Mouse (Mus musculus) embryonic facial prominence, embryonic 10.5 days (tissue): Measurements from ENCODE around the gene Tenm2. TPM values are rescaled to one million over a fixed set of nuclear protein-coding genes. Genes with fewer than 3 reads are reported as not detected.
A peak's percentile ranks its signal among the peaks of the same experiment; 100 is the strongest.

Source experiments
- DNase-seq: peaks from one replicate; pipeline ENCODE4 v3.0.0-alpha.2; 2017; ENCODE audit warnings: low spot score
- H3K27ac ChIP-seq: fragments of 300-500 bp; sonication (generic); replicated peaks from 2 replicates; pipeline ENCODE4 v1.5.1; 2016; ENCODE audit warnings: mild to moderate bottlenecking
- H3K27me3 ChIP-seq: fragments of 300-500 bp; sonication (generic); replicated peaks from 2 replicates; pipeline ENCODE4 v1.6.1; 2016; ENCODE audit warnings: low read depth, mild to moderate bottlenecking; ENCODE audit not compliant: poor library complexity, severe bottlenecking
- H3K36me3 ChIP-seq: fragments of 300-500 bp; sonication (generic); replicated peaks from 2 replicates; pipeline ENCODE4 v1.6.1; 2016; ENCODE audit warnings: mild to moderate bottlenecking, moderate library complexity
- H3K4me1 ChIP-seq: fragments of 300-500 bp; sonication (generic); 2 replicates; pipeline ENCODE4 v1.6.1; 2016
- H3K4me3 ChIP-seq: fragments of 300-500 bp; sonication (generic); 2 replicates; pipeline ENCODE4 v1.5.1; 2016; ENCODE audit warnings: mild to moderate bottlenecking, moderate library complexity
- H3K9me3 ChIP-seq: fragments of 300-500 bp; sonication (generic); 2 replicates; pipeline ENCODE4 v1.6.1; 2016; ENCODE audit warnings: mild to moderate bottlenecking
- WGBS: fragments of 180-500 bp; shearing (Covaris S2); methylation state at CpG from one replicate; pipeline ENCODE4 v1.1.7; 2016; 5-methylcytosine and 5-hydroxymethylcytosine counted together
- polyA plus RNA-seq: library from polyadenylated mRNA; unstranded; fragments of >200 nt; fragmentation: Nextera tagmentation; extraction: Ambion mirVana; gene quantifications from 2 replicates; pipeline ENCODE4 v1.2.1, GENCODE M21; 2016

The Tenm2 gene
- polyA plus RNA-seq, 1 experiment from 2014 or later: 1.8 TPM

DNA sequence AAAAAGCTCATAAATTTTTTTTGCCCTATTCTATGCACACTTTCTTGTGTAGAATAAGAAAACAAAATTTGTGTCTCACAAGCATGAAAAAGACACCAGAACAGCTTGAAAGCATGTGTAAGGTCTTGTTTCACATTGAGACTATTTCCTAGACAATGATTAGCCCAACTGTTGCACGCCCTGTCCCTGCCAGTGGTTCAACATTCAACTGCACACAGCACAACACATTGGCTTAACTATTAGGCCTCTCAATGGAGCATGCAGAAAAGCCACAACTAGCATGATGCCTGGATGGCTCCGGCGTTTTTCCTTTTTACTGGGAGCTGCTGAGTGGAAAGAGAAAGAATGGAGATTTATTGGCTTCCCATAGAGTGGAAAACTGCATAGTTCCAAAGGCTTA, 170.3 kb downstream of the Tenm2 start:
- no peak for DNase-seq
- no peak overlapping the region for H3K4me3 ChIP-seq
- no peaks in the 10 kb centered on the region for H3K27me3 ChIP-seq
- no peaks in the 10 kb centered on the region for H3K4me1 ChIP-seq
- no peaks in the 10 kb centered on the region for H3K9me3 ChIP-seq
- no peak overlapping the region for H3K27ac ChIP-seq
- H3K36me3 ChIP-seq: no peaks in the 10 kb centered on the region
- 83% methylated on average over 3 of the region's 3 CpGs for WGBS

DNA sequence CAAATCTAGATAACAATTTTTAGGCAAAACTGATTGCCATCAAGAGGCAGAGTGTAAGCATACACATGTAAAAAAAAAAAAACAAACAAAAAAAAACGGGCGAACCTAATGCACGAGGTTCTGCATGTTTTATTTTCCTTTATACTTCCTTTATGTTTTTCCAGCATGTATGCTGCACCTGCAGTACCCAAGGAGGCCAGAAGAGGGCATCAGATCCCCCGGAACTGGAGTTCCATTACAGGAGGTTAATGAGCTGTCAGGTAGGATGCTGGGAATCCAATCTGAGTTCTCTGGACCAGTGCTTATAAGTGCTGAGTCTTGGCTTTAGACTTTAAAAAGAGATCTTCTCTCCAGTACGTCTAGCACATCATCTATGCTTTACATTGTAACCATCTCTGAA, 189.1 kb downstream of the Tenm2 start:
- no peak overlapping the region for H3K27ac ChIP-seq
- H3K36me3 ChIP-seq: no peaks in the 10 kb centered on the region
- H3K27me3 ChIP-seq: no peaks in the 10 kb centered on the region
- WGBS: 57% methylated on average over 5 of the region's 5 CpGs
- no peaks in the 10 kb centered on the region for H3K9me3 ChIP-seq
- peak; percentile 30 for DNase-seq
- H3K4me3 ChIP-seq: no peak overlapping the region
- H3K4me1 ChIP-seq: no peaks in the 10 kb centered on the region

DNA sequence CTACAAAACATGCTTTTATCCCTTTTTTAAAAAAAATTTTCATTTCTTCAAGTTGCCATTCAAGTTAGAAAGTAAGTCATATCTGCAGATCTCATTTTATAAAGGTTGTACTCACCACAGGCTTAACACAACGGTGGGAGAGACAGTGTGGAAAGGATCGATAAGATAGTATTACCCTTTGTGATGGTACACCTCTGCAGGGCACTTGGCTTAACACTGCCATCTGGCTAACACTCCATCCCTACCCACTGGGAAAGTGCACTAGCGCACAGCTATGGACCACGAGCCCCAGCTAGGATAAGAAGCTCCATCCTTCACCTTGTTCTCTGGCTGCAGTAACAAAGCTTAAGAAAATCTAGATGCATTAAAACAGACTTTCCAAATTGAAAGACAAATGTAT, 194.5 kb downstream of the Tenm2 start:
- Histone ChIP-seq H3K36me3 (no peaks in the 10 kb centered on the region), H3K4me3 (no peak overlapping the region), H3K27ac (no peak overlapping the region), H3K27me3 (no peaks in the 10 kb centered on the region), H3K4me1 (no peaks in the 10 kb centered on the region), H3K9me3 (no peaks in the 10 kb centered on the region)
- WGBS: 67% methylated on average over 4 of the region's 4 CpGs
- DNase-seq: no peak

DNA sequence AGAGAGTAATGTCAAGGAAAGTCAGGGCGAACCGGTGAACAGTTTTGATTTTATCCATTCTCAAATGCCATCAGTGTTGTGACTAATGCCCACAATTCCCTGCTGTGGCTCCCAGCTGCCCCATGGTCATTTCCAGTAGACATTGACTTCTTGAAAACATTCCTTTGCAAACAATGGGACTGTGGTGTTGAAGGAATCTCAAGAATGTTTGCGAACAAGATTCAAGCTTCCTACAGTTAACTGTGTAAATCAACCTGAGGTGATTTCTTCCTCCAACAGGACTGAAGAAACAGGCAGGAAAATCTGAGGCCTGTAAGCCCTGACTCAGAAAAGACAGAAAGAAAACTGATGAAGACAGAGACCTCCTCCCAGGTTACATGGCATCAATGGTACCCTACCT, 196.5 kb downstream of the Tenm2 start:
- H3K4me3 ChIP-seq: no peak overlapping the region
- 84% methylated on average over 3 of the region's 3 CpGs for WGBS
- no peak for DNase-seq
- H3K27ac ChIP-seq: no peak overlapping the region
- H3K36me3 ChIP-seq: no peaks in the 10 kb centered on the region
- H3K9me3 ChIP-seq: no peaks in the 10 kb centered on the region
- no peaks in the 10 kb centered on the region for H3K4me1 ChIP-seq
- no peaks in the 10 kb centered on the region for H3K27me3 ChIP-seq

DNA sequence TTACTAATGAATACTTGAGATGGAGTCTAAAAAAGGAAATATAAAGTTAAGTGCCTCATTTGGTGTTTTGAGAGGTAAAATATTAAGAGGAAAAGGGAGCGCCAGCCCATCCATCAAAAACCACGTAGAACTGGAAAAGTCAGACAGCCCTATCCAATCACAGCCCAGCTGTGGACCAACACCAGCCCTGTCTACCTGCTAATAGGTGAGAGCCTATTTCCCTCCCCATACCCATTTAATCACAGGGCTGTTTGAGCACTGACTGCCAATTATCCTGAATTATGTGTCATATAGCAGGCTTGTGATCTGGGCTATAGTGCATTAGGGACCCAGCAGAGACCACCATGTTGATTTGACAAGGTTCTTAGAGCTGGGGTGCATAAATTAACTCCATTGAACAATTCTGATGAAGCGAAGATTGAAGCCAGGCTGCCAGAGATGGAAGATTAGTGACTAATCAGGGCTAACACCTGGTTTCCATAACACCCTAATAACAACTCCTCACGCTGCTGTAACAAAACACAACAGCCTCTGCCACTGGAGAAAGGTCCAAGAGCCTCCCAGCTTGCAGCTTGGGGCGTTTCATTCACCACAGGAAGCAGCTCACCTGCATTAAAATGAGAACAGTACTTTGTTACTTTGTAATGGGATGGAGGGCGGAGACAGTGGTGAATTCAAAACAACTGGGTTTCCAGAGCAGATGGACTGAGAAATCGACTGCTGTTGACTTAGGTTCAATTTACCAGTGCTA, 204.3 kb downstream of the Tenm2 start:
- Histone ChIP-seq H3K27me3 (0 out of 2 replicates have a peak, but pooled peaks cover 2% of the 10 kb centered on the region), H3K4me1 (peaks cover 7% of the 10 kb centered on the region; the same call in 1 of the 2 replicates), H3K27ac (no peak overlapping the region), H3K9me3 (no peaks in the 10 kb centered on the region), H3K36me3 (no peaks in the 10 kb centered on the region), H3K4me3 (no peak overlapping the region)
- 46% methylated on average over 7 of the region's 7 CpGs for WGBS
- no peak for DNase-seq

DNA sequence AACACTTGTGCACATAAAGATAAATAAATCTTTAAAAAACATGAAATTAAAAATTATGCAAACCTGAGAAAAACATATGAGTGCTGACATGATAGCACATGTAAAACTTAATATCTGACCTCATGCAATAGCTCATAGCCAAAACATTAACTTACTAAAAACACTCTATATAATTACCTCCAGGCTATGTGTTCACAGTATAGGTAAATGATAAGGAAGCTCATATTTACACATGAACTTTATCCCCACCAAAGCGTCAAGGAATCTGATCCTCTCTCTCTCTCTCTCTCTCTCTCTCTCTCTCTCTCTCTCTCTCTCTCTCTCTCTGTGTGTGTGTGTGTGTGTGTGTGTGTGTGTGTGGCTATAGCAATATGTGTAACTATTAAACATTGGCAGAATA, 223.9 kb downstream of the Tenm2 start:
- H3K36me3 ChIP-seq: no peaks in the 10 kb centered on the region
- no peaks in the 10 kb centered on the region for H3K4me1 ChIP-seq
- no peaks in the 10 kb centered on the region for H3K27me3 ChIP-seq
- no peak for DNase-seq
- 67% methylated on average over 1 of the region's 1 CpGs for WGBS
- H3K9me3 ChIP-seq: no peaks in the 10 kb centered on the region
- no peak overlapping the region for H3K27ac ChIP-seq
- H3K4me3 ChIP-seq: no peak overlapping the region

DNA sequence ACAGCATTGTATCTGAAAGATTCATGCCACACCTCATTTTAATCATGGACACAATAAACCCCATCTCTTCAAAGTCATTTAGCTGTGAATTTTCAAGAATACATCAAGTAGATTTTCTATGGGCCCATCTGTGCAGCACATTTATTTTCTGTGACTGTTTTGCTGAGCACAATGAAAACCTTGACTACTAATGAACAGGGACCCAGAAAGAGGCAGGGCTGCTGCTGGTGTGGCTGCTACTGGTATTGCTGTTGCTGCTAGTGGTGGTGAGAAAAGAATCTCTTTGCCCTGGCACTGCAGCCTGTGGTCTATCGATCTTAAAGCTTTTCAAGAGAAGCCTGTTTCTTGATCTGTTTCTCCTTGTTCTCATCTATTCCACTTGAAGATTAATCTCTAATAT, 226.5 kb downstream of the Tenm2 start:
- Histone ChIP-seq H3K27ac (no peak overlapping the region), H3K4me1 (0 out of 2 replicates have a peak, but pooled peaks cover 2% of the 10 kb centered on the region), H3K4me3 (no peak overlapping the region), H3K9me3 (no peaks in the 10 kb centered on the region), H3K27me3 (no peaks in the 10 kb centered on the region), H3K36me3 (no peaks in the 10 kb centered on the region)
- no peak for DNase-seq
- 77% methylated on average over 1 of the region's 1 CpGs for WGBS

DNA sequence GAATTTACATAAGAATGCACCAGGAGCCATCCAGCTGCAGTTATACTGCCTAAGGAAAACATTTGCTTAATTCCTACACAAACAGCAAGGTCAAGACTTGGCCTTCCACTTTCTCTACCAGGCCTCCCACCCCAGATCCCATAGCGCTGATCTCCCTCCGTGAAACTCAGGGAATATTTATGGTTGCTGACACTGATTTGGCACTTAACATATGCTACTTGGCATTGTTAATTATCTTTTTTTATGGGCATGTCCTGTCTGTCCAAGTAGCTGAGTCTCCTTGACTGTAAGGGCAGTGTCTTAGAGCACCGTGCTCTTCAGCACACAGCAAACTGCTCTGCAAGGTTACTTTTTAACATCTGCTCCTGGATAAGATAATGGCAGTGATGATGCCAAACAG, 238.1 kb downstream of the Tenm2 start:
- Histone ChIP-seq H3K9me3 (no peaks in the 10 kb centered on the region), H3K27ac (no peak overlapping the region), H3K4me1 (no peaks in the 10 kb centered on the region), H3K27me3 (no peaks in the 10 kb centered on the region), H3K4me3 (no peak overlapping the region), H3K36me3 (no peaks in the 10 kb centered on the region)
- DNase-seq: no peak
- 59% methylated on average over 3 of the region's 3 CpGs for WGBS

DNA sequence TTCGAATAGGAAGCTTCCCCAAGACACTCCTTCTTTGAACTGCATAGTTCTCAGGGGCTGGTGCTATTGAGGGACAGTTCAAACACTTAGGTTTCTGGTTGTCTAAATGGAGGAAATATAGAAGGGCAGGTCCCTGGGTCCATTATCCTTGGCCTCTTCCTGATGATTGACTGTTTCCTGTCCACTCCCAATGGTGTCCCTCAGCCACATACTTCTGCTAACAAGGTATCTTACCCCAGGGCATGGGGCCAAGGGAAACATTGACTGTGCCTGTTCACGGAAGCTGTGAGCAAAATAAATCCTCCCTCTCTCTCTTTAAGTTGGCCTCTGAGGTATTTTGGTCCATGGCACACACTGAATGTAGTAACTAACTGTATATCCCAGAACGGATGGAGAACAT, 244.9 kb downstream of the Tenm2 start:
- Histone ChIP-seq H3K4me3 (no peak overlapping the region), H3K27ac (no peak overlapping the region), H3K27me3 (no peaks in the 10 kb centered on the region), H3K4me1 (peaks cover 3% of the 10 kb centered on the region; the same call in 1 of the 2 replicates), H3K36me3 (no peaks in the 10 kb centered on the region), H3K9me3 (no peaks in the 10 kb centered on the region)
- WGBS: 71% methylated on average over 3 of the region's 3 CpGs
- no peak for DNase-seq

DNA sequence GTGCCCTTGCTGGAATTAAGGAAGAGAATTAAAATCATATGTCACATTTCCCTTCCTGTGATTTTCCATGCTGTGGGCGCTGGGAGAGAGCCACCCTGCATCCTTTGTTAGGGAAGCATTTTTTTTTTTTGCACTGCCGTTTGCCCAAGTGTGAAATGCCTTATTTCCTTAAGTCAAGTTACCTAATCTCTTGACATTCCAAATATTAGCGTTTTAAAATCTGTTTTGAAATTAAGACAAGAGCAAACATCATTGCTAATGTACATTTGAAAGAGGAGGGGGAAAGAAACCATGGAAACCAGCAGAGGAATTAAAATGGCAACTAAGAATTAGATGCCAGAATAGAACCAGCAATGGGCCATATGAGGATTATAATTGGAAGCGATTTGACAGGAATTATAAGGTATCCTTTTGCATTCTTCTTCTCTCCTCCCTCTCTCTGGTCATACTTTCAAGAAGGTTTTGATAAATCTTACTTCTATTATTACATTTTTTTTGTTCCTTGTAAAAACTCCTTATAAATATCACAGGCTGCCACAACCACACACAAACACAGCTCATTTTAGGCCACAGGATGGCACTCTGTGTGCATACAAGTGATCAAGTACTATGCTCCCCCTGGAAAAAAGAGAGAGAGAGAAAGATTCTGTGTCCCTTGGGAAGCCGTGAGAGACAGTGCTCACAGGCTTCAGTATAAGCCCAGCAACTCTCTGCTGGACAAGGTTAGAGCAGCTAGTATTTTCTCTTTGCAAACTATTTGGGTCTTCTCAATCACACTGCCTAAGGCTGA, 246.8 kb downstream of the Tenm2 start:
- peak; percentile 11 for DNase-seq
- no peaks in the 10 kb centered on the region for H3K27me3 ChIP-seq
- no peaks in the 10 kb centered on the region for H3K9me3 ChIP-seq
- H3K27ac ChIP-seq: no peak overlapping the region
- 47% methylated on average over 5 of the region's 5 CpGs for WGBS
- no peaks in the 10 kb centered on the region for H3K36me3 ChIP-seq
- peaks cover 3% of the 10 kb centered on the region; the same call in 1 of the 2 replicates for H3K4me1 ChIP-seq
- no peak overlapping the region for H3K4me3 ChIP-seq

DNA sequence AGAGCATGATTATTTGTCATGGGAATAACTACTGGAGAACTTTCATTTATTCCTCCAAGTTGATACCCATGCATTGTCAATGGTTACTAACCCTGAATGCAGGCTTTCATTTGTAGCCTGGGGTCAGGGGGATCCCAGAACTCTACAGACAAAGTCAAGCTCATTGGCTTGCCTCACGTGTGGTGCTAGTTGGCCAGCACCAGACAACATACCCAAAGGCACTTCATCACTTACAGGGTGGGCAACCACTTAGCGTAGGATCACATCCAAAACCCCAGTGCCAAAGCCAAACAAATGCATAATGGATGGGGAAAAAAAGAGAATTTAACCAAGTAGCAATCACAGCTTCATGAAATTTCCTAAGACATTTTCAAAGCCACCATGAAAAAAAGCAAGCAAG, 261.6 kb downstream of the Tenm2 start:
- no peaks in the 10 kb centered on the region for H3K27me3 ChIP-seq
- H3K4me3 ChIP-seq: no peak overlapping the region
- H3K9me3 ChIP-seq: no peaks in the 10 kb centered on the region
- H3K4me1 ChIP-seq: no peaks in the 10 kb centered on the region
- no peak for DNase-seq
- no peak overlapping the region for H3K27ac ChIP-seq
- H3K36me3 ChIP-seq: no peaks in the 10 kb centered on the region
- WGBS: 77% methylated on average over 2 of the region's 2 CpGs

DNA sequence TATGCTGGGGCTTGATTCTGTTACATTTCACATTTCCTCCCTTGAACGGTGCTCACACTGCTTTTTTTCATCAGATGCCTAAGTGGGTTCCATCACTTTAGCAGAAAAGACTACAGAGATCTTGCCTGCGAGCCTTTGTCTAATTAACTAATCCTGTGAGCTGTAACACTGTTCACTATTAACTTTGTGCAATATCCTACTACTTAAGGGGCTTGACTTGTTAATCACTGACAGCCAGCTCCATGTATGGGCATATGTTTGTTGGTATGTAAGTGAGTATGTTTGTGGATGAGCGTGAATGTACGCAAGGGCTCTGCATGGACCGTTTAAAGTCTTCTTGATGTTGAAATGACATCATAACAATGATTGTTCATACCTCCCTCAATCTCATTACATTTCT, 277.7 kb downstream of the Tenm2 start:
- 82% methylated on average over 5 of the region's 5 CpGs for WGBS
- Histone ChIP-seq H3K9me3 (no peaks in the 10 kb centered on the region), H3K4me3 (no peak overlapping the region), H3K27ac (no peak overlapping the region), H3K36me3 (no peaks in the 10 kb centered on the region), H3K27me3 (no peaks in the 10 kb centered on the region), H3K4me1 (no peaks in the 10 kb centered on the region)
- no peak for DNase-seq

DNA sequence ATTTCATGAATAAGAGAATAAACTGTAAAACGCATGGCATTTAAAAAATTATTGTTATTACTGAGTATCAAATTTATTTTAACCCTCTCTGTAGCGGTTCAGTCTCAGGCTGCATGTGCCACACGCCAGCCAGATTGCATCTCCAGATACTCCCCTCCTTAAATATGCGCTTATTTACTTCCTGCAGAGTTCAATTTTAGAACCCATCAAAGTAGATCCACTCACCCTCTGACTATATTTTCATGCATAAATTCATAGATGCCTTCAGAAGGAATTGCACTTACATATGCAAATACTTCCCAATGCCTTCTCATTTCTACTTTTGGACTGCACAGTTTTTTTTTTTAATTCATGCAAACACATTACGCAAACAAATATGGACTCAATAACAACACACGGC, 294.3 kb downstream of the Tenm2 start:
- Histone ChIP-seq H3K9me3 (no peaks in the 10 kb centered on the region), H3K27ac (no peak overlapping the region), H3K4me1 (peaks cover 8% of the 10 kb centered on the region), H3K36me3 (no peaks in the 10 kb centered on the region), H3K4me3 (no peak overlapping the region), H3K27me3 (no peaks in the 10 kb centered on the region)
- no peak for DNase-seq
- 90% methylated on average over 6 of the region's 6 CpGs for WGBS
